Mouse (Mus musculus): Measurements from ENCODE around the gene Nectin3. TPM values are rescaled to one million over a fixed set of nuclear protein-coding genes. Genes with fewer than 3 reads are reported as not detected.

Gene Nectin3
- 25.1 TPM for polyA plus RNA-seq (2015; fragmentation: Illumina TruSeq; extraction: RNeasy Lipid Tissue Mini Kit (QIAGEN cat#74804); ENCODE audit: low read depth, low replicate concordance)

DNA sequence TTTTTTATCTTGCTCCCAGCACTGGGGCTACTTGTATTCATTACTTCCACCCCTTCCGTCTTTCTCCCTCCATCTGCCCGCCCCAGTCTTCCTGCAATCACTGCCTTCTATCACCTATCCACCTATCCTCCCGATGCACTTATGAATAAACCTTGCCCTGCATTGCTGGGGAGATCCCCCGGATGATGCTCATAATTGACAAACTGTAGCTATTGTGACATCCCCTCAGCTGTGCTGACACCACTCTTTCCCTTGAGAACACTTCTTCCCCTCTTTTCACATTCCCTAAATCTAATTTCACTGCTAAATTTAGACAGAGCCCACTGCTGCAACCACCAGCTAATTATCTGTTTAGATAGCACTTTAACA lies at the start of gene Nectin3:
TSS of gene Nectin3 (minus strand) at position 105 of the 369 bp plus-strand sequence.

Measured in brain, adult 10 weeks (tissue).